Mouse (Mus musculus): ENCODE measurements around the gene Ptprq. TPM values are rescaled to one million over a fixed set of nuclear protein-coding genes. Genes with fewer than 3 reads are reported as not detected.

The Ptprq gene
- 0.07 and 0.14 TPM in 2 replicates for polyA plus RNA-seq (2014; fragmentation: Nextera tagmentation; extraction: Ambion mirVana)

GRCm38 (mm10) chr10:107719806-107720205 lies at the start of gene Ptprq:
TSS of gene Ptprq (minus strand) at chr10:107720051.
- no peaks in the 10 kb centered on the region for H3K27me3 ChIP-seq (ENCODE audit: control insufficient read depth, insufficient read depth, low read length)
- no peak within 1 kb of the TSS for H3K27ac ChIP-seq (ENCODE audit: low read depth, low read length)
- no peak for ATAC-seq (replicated peaks; ENCODE audit: insufficient number of reproducible peaks, low FRiP score, low TSS enrichment)
- no peaks in the 10 kb centered on the region for H3K36me3 ChIP-seq (ENCODE audit: control insufficient read depth, insufficient read depth, low read length)
- WGBS (ENCODE audit: insufficient replicate concordance), result 74% methylated on average over 1 of the region's 1 CpGs
- no peak within 1 kb of the TSS for H3K9ac ChIP-seq (ENCODE audit: low read depth, low read length)
- no peaks in the 10 kb centered on the region for H3K9me3 ChIP-seq (replicated peaks; ENCODE audit: control insufficient read depth, low read length)
- no peak within 1 kb of the TSS for H3K4me2 ChIP-seq
- H3K4me3 ChIP-seq (ENCODE audit: low read depth, low read length), result no peak within 1 kb of the TSS
- no peaks in the 10 kb centered on the region for H3K4me1 ChIP-seq (ENCODE audit: control insufficient read depth, insufficient read depth, low read length)

DNA sequence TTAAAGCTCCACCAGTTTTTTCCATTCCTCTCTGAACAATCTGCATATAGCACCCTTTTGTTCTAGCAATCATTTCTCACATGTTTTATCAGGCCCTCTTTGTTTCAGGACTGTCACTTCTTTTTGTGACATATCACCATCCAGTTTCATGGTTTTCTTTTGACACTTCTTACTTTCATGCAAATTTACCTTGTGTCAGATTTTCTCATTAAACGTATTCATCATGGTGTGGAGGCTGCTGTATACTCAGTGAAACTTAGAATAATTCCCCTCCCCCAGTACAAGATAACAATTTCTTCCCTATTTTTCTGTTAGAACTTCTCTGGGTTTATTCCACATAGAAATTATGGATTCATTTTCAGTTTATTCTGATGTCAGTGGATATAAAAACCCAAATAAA lies 39.8 kb upstream of the Ptprq start:
- no peak overlapping the region for H3K4me3 ChIP-seq (ENCODE audit: low read depth, low read length)
- no peak overlapping the region for H3K4me2 ChIP-seq
- no peaks in the 10 kb centered on the region for H3K9me3 ChIP-seq (replicated peaks; ENCODE audit: control insufficient read depth, low read length)
- no peak overlapping the region for H3K27ac ChIP-seq (ENCODE audit: low read depth, low read length)
- WGBS (ENCODE audit: insufficient replicate concordance), result 69% methylated on average over 1 of the region's 1 CpGs
- no peaks in the 10 kb centered on the region for H3K4me1 ChIP-seq (ENCODE audit: control insufficient read depth, insufficient read depth, low read length)
- no peaks in the 10 kb centered on the region for H3K36me3 ChIP-seq (ENCODE audit: control insufficient read depth, insufficient read depth, low read length)
- no peak for ATAC-seq (replicated peaks; ENCODE audit: insufficient number of reproducible peaks, low FRiP score, low TSS enrichment)
- H3K9ac ChIP-seq (ENCODE audit: low read depth, low read length), result no peak overlapping the region
- no peaks in the 10 kb centered on the region for H3K27me3 ChIP-seq (ENCODE audit: control insufficient read depth, insufficient read depth, low read length)

DNA sequence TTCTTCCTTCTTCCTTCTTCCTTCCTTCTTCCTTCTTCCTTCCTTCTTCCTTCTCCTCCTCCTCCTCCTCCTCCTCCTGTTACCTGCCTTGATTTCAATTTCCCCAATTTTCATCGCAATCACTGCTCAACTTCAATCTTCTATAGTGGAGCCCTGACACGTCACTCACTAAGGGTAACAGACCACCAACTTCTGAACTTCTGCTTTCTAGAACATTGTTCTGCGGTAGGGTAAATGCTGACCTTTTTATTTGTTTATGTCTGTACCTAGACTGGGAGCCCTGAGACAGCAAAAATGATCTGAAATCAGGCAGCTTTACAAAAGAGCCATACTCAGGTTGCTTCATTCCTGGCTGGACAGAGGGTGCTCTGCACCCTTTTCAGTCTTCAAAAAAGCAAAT lies 33.6 kb upstream of the Ptprq start:
- H3K9ac ChIP-seq (ENCODE audit: low read depth, low read length), result no peak overlapping the region
- H3K4me1 ChIP-seq (ENCODE audit: control insufficient read depth, insufficient read depth, low read length), result 0 out of 2 replicates have a peak, but pooled peaks cover 3% of the 10 kb centered on the region
- no peak for ATAC-seq (replicated peaks; ENCODE audit: insufficient number of reproducible peaks, low FRiP score, low TSS enrichment)
- H3K27ac ChIP-seq (ENCODE audit: low read depth, low read length), result no peak overlapping the region
- H3K4me2 ChIP-seq, result no peak overlapping the region
- no peaks in the 10 kb centered on the region for H3K36me3 ChIP-seq (ENCODE audit: control insufficient read depth, insufficient read depth, low read length)
- no peak overlapping the region for H3K4me3 ChIP-seq (ENCODE audit: low read depth, low read length)
- 81% methylated on average over 3 of the region's 3 CpGs for WGBS (ENCODE audit: insufficient replicate concordance)
- no peaks in the 10 kb centered on the region for H3K9me3 ChIP-seq (replicated peaks; ENCODE audit: control insufficient read depth, low read length)
- H3K27me3 ChIP-seq (ENCODE audit: control insufficient read depth, insufficient read depth, low read length), result no peaks in the 10 kb centered on the region

GRCm38 (mm10) chr10:107752351-107753143 lies 32.7 kb upstream of the Ptprq start:
- Histone ChIP-seq H3K9ac (ENCODE audit: low read depth, low read length) (no peak overlapping the region), H3K27me3 (ENCODE audit: control insufficient read depth, insufficient read depth, low read length) (no peaks in the 10 kb centered on the region), H3K27ac (ENCODE audit: low read depth, low read length) (no peak overlapping the region), H3K4me3 (ENCODE audit: low read depth, low read length) (no peak overlapping the region), H3K36me3 (ENCODE audit: control insufficient read depth, insufficient read depth, low read length) (no peaks in the 10 kb centered on the region), H3K4me1 (ENCODE audit: control insufficient read depth, insufficient read depth, low read length) (0 out of 2 replicates have a peak, but pooled peaks cover 3% of the 10 kb centered on the region), H3K4me2 (peak overlapping the region; percentile 49), H3K9me3 (replicated peaks; ENCODE audit: control insufficient read depth, low read length) (no peaks in the 10 kb centered on the region)
- ATAC-seq (replicated peaks; ENCODE audit: insufficient number of reproducible peaks, low FRiP score, low TSS enrichment), result peak; percentile 35; the same call in 1 of the 2 replicates
- WGBS (ENCODE audit: insufficient replicate concordance), result 32% methylated on average over 15 of the region's 15 CpGs

DNA sequence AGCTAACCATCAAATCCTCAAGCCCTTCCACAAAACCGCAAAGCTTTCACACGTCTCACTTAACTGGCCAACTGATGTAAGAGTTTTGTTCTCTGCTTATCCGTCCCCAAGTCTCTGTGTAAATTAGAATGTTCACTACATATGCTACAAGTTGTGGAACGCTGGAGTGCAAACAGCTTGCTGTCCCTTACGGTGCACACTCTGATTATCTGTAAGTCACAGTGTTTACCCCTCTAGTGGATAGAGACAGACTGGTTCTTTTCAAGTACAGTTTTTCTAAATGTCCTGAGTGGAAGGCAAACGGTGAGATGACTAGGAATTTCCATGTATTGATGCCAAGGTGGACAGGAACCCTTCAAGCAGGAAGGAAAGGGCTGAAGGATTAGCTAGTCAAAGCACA lies 32.1 kb upstream of the Ptprq start:
- Histone ChIP-seq H3K9me3 (replicated peaks; ENCODE audit: control insufficient read depth, low read length) (no peaks in the 10 kb centered on the region), H3K27ac (ENCODE audit: low read depth, low read length) (no peak overlapping the region), H3K4me1 (ENCODE audit: control insufficient read depth, insufficient read depth, low read length) (0 out of 2 replicates have a peak, but pooled peaks cover 3% of the 10 kb centered on the region), H3K4me3 (ENCODE audit: low read depth, low read length) (no peak overlapping the region), H3K36me3 (ENCODE audit: control insufficient read depth, insufficient read depth, low read length) (no peaks in the 10 kb centered on the region), H3K27me3 (ENCODE audit: control insufficient read depth, insufficient read depth, low read length) (no peaks in the 10 kb centered on the region), H3K4me2 (peak overlapping the region; percentile 49), H3K9ac (ENCODE audit: low read depth, low read length) (no peak overlapping the region)
- ATAC-seq (replicated peaks; ENCODE audit: insufficient number of reproducible peaks, low FRiP score, low TSS enrichment), result no peak
- 27% methylated on average over 6 of the region's 6 CpGs for WGBS (ENCODE audit: insufficient replicate concordance)

DNA sequence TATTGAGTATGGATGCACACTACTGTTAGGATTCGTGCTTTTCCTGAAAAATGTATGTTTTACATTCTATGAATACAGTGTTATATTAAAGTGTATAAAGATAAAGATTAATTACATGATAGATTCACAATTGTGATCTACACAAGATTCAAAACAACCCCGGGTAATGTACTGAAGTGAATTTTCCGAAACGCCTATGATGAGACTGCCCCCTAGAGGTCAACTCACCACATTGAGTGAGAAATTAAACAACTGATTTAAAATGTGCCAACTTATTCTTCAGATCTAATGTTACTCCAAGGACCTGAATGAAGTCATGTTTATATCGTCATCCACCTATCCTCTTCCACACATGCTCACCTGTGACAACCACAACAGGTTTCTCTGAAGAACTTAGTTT lies 27.7 kb upstream of the Ptprq start:
- Histone ChIP-seq H3K36me3 (ENCODE audit: control insufficient read depth, insufficient read depth, low read length) (no peaks in the 10 kb centered on the region), H3K9me3 (replicated peaks; ENCODE audit: control insufficient read depth, low read length) (no peaks in the 10 kb centered on the region), H3K4me2 (no peak overlapping the region), H3K9ac (ENCODE audit: low read depth, low read length) (no peak overlapping the region), H3K4me1 (ENCODE audit: control insufficient read depth, insufficient read depth, low read length) (0 out of 2 replicates have a peak, but pooled peaks cover 3% of the 10 kb centered on the region), H3K27me3 (ENCODE audit: control insufficient read depth, insufficient read depth, low read length) (no peaks in the 10 kb centered on the region), H3K27ac (ENCODE audit: low read depth, low read length) (no peak overlapping the region), H3K4me3 (ENCODE audit: low read depth, low read length) (no peak overlapping the region)
- 17% methylated on average over 5 of the region's 5 CpGs for WGBS (ENCODE audit: insufficient replicate concordance)
- no peak for ATAC-seq (replicated peaks; ENCODE audit: insufficient number of reproducible peaks, low FRiP score, low TSS enrichment)

DNA sequence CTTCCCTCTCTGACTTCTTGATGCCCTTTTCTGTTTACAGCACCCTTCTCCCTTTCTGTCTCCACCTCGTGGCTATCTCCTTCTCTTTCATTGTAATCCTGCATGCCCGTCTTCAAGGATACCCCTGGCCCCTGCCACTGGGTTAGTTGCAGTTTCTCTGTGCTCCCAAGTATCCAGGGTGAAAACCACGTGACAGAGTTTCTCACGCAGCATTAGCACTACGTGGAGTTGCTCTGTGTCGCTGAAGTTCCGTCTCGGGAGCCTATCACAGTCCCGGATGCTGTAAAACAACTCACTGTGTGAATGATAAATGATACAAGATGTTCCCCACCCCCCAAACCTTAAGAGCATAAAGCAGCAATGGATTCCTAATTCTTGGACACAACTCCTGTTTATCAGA lies 26.9 kb upstream of the Ptprq start:
- Histone ChIP-seq H3K27ac (ENCODE audit: low read depth, low read length) (no peak overlapping the region), H3K27me3 (ENCODE audit: control insufficient read depth, insufficient read depth, low read length) (no peaks in the 10 kb centered on the region), H3K4me3 (ENCODE audit: low read depth, low read length) (no peak overlapping the region), H3K4me1 (ENCODE audit: control insufficient read depth, insufficient read depth, low read length) (no peaks in the 10 kb centered on the region), H3K36me3 (ENCODE audit: control insufficient read depth, insufficient read depth, low read length) (no peaks in the 10 kb centered on the region), H3K9me3 (replicated peaks; ENCODE audit: control insufficient read depth, low read length) (no peaks in the 10 kb centered on the region), H3K4me2 (peak overlapping the region; percentile 47), H3K9ac (ENCODE audit: low read depth, low read length) (no peak overlapping the region)
- no peak for ATAC-seq (replicated peaks; ENCODE audit: insufficient number of reproducible peaks, low FRiP score, low TSS enrichment)
- WGBS (ENCODE audit: insufficient replicate concordance), result 25% methylated on average over 9 of the region's 9 CpGs

DNA sequence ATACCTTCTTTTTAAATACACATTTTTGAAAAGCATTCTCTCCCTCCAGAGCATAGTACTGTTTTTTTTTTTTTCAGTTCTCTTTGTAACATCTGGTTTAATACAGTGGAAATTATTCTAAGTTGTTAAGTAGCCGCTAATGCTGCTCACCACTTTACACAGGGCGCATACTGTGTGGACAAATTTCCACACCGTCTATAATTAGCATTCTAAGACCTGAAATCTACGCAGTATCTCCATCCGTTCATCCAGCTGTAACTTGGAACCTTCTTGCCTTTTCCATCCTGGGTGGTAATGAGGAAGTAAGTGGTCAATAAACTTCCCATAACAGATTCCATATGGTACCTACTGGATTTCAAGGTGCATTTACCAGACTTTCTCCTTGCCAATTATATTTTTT lies 20.0 kb upstream of the Ptprq start:
- no peaks in the 10 kb centered on the region for H3K9me3 ChIP-seq (replicated peaks; ENCODE audit: control insufficient read depth, low read length)
- H3K27me3 ChIP-seq (ENCODE audit: control insufficient read depth, insufficient read depth, low read length), result no peaks in the 10 kb centered on the region
- WGBS (ENCODE audit: insufficient replicate concordance), result 77% methylated on average over 5 of the region's 5 CpGs
- no peak for ATAC-seq (replicated peaks; ENCODE audit: insufficient number of reproducible peaks, low FRiP score, low TSS enrichment)
- H3K9ac ChIP-seq (ENCODE audit: low read depth, low read length), result no peak overlapping the region
- H3K27ac ChIP-seq (ENCODE audit: low read depth, low read length), result no peak overlapping the region
- no peaks in the 10 kb centered on the region for H3K4me1 ChIP-seq (ENCODE audit: control insufficient read depth, insufficient read depth, low read length)
- H3K36me3 ChIP-seq (ENCODE audit: control insufficient read depth, insufficient read depth, low read length), result no peaks in the 10 kb centered on the region
- H3K4me3 ChIP-seq (ENCODE audit: low read depth, low read length), result no peak overlapping the region
- no peak overlapping the region for H3K4me2 ChIP-seq

DNA sequence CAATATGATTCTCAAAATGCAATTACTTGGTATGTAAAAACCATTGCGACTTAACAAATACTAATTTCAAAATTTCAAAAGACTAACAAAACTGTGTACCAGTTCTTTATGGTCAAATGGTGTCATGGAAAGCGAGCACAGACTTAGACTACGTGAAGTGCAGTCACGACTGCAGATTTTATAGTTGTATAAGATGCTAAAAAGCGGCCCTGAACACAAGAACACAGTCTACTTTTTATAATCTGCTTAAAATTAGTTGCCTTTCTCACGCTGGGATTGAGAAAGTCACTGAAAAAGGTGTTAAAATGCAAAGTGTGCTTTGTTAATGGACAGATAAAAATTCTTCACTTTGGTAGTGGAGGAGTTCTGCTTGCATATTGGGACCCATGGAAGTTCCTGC lies 17.9 kb upstream of the Ptprq start:
- no peaks in the 10 kb centered on the region for H3K27me3 ChIP-seq (ENCODE audit: control insufficient read depth, insufficient read depth, low read length)
- H3K4me1 ChIP-seq (ENCODE audit: control insufficient read depth, insufficient read depth, low read length), result no peaks in the 10 kb centered on the region
- no peak overlapping the region for H3K4me2 ChIP-seq
- H3K4me3 ChIP-seq (ENCODE audit: low read depth, low read length), result no peak overlapping the region
- H3K27ac ChIP-seq (ENCODE audit: low read depth, low read length), result no peak overlapping the region
- H3K36me3 ChIP-seq (ENCODE audit: control insufficient read depth, insufficient read depth, low read length), result no peaks in the 10 kb centered on the region
- no peak overlapping the region for H3K9ac ChIP-seq (ENCODE audit: low read depth, low read length)
- WGBS (ENCODE audit: insufficient replicate concordance), result 77% methylated on average over 6 of the region's 6 CpGs
- H3K9me3 ChIP-seq (replicated peaks; ENCODE audit: control insufficient read depth, low read length), result no peaks in the 10 kb centered on the region
- ATAC-seq (replicated peaks; ENCODE audit: insufficient number of reproducible peaks, low FRiP score, low TSS enrichment), result no peak

Data from heart, embryonic 11.5 days (tissue).